Mouse (Mus musculus) olfactory bulb, adult 2 months (tissue): Measurements from ENCODE around the gene Ddx58.

Experiments
- CTCF ChIP-seq: fragments of 200-500 bp; IDR thresholded peaks from 2 replicates; pipeline ENCODE4 v1.5.1; 2012; ENCODE audit warnings: low read depth, mild to moderate bottlenecking, low read length, moderate library complexity; ENCODE audit not compliant: insufficient read depth
- POLR2A ChIP-seq: fragments of 200-500 bp; IDR thresholded peaks from 2 replicates; pipeline ENCODE4 v1.6.1; 2012; ENCODE audit warnings: mild to moderate bottlenecking, low read depth, low read length, moderate library complexity; ENCODE audit not compliant: insufficient read depth

DNA sequence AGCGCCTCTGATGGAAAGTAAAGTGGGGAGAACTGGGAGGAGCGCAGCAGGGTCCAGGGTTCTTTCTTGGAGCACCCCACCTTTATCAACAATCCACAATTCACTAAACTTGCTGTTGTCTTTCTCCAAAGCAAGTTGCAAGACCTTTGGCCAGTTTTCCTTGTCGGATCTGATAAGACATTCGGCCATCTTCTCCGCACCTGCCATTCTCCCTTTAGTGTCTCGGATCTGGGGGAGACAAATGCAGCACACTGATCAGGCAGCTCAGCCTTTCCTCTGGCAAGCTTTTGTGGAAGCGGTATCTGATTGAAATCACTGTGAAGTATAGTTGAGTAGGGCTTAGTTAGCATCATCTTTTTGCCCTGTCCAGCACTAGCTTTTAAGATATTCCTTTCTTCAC, 11.7 kb downstream of the Ddx58 start:
- no peak for TF ChIP-seq CTCF
- no peak for TF ChIP-seq POLR2A
